Mouse (Mus musculus): ENCODE measurements around the gene Gm45021.
A peak's percentile ranks its signal among the peaks of the same experiment; 100 is the strongest.

GRCm38 (mm10) chr6:48646995-48647394 is 57.6 kb downstream of the Gm45021 start, which contains the start of gene Gimap8:
- peak; percentile 50; the same call in 1 of the 2 replicates for TF ChIP-seq CTCF (IDR thresholded peaks at IDR 0.05; ENCODE audit: extremely low read depth, insufficient read length, insufficient replicate concordance, low read depth, low read length)
- TF ChIP-seq POLR2A (IDR thresholded peaks at IDR 0.05; ENCODE audit: low read depth, low read length): no peak

Data from small intestine, adult 2 months (tissue).